Comparison of ENCODE assay signal across 8 mouse cellular contexts in the genomic region with DNA sequence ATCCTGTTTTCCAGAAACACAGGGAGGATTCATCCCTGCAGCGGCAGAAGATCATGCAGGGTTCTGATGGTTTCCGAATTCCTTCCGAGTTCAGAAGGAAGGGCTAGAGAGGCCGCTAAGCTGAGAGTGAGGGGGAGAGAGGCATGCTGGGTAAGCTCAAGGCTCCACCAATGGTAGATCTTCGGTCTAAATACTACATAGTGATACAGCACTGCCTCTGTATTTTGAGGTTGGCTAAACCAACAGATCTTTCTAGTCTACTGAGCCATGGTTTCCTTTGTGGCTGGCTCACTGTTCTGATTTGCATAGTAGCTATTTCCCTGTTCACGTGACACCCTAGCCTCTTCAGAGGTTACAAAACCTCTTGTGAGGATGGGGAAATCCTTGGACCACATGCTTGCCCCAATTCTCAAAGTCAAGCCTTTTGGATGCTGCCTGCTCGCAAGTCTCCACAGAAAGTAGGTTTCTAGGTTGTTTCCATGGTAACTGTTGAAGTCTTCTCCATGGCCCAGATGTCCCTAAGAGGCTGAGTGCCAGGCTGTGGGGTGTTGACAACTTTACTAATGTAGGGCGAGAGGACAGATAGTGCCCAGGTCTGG. TPM values are rescaled to one million over a fixed set of nuclear protein-coding genes. Genes with fewer than 3 reads are reported as not detected.
DNase-seq lines count a peak whose midpoint lies in the region; ATAC-seq lines count a peak whose summit lies in the region.

No protein-coding gene starts in this region.

- DNase-seq in right cerebral cortex, adult 18-20 months: peak; percentile 75
- DNase-seq in right cerebral cortex, postnatal 14 days: no peak
- peak; percentile 36 to 39 for DNase-seq in cerebellum, postnatal 36 days
- DNase-seq in left cerebral cortex, postnatal 14 days (ENCODE audit: low spot score in 2 of 2): peak; percentile 55 to 89
- peak; percentile 5 for DNase-seq in thymus, postnatal 25 days
- no peak for DNase-seq in heart, postnatal 10 days
- DNase-seq in kidney, postnatal 10 days: no peak

- no peak for ATAC-seq in erythroblast, adult 5-6 weeks (replicated peaks; ENCODE audit: low FRiP score, poor library complexity, severe bottlenecking)

- intact Hi-C loops in left cerebral cortex, postnatal 14 days (cut with DNase I): loop anchor here (5.0 kb wide), 1 partner anchor 58 kb away; no protein-coding TSS in a partner anchor
- intact Hi-C loops in heart, postnatal 10 days (cut with DNase I): no loop called here

RNA-seq across cellular contexts. Expression of a gene that starts 4.8 kb away (rescaled TPM):
- under 1 TPM; 0.22 to 0.34 TPM for total RNA-seq in left cerebral cortex, postnatal 14 days (2021)
- total RNA-seq in heart, postnatal 10 days (2021): not detected
- not detected in 2 replicates for total RNA-seq in erythroblast, adult 5-6 weeks (2015; ENCODE audit: low replicate concordance)
- not detected in 2 replicates for total RNA-seq in erythroblast, adult 5-6 weeks (2017; ENCODE audit: low replicate concordance)

RNA-seq across cellular contexts. Expression of a gene that starts 19.0 kb away (rescaled TPM):
- not detected for total RNA-seq in left cerebral cortex, postnatal 14 days (2021)
- total RNA-seq in heart, postnatal 10 days (2021): not detected
- not detected in 2 replicates for total RNA-seq in erythroblast, adult 5-6 weeks (2015; ENCODE audit: low replicate concordance)
- not detected in 2 replicates for total RNA-seq in erythroblast, adult 5-6 weeks (2017; ENCODE audit: low replicate concordance)

RNA-seq across cellular contexts. Expression of a gene that starts 19.2 kb away (rescaled TPM):
- total RNA-seq in left cerebral cortex, postnatal 14 days (2021): 10 to 100 TPM; 12.2 to 13.8 TPM
- total RNA-seq in heart, postnatal 10 days (2021): 1 to 10 TPM; 6.8 to 9.7 TPM
- total RNA-seq in erythroblast, adult 5-6 weeks (2015; ENCODE audit: low replicate concordance): not detected in 2 replicates
- not detected in 2 replicates for total RNA-seq in erythroblast, adult 5-6 weeks (2017; ENCODE audit: low replicate concordance)

RNA-seq across cellular contexts. Expression of a gene that starts 32.2 kb away (rescaled TPM):
- under 1 TPM; 0.13 to 0.17 TPM for total RNA-seq in left cerebral cortex, postnatal 14 days (2021)
- not detected for total RNA-seq in heart, postnatal 10 days (2021)
- not detected in 2 replicates for total RNA-seq in erythroblast, adult 5-6 weeks (2015; ENCODE audit: low replicate concordance)
- not detected in 2 replicates for total RNA-seq in erythroblast, adult 5-6 weeks (2017; ENCODE audit: low replicate concordance)

RNA-seq across cellular contexts. Expression of a gene that starts 47.2 kb away (rescaled TPM):
- not detected for total RNA-seq in left cerebral cortex, postnatal 14 days (2021)
- not detected for total RNA-seq in heart, postnatal 10 days (2021)
- total RNA-seq in erythroblast, adult 5-6 weeks (2015; ENCODE audit: low replicate concordance): not detected in 2 replicates
- not detected in 2 replicates for total RNA-seq in erythroblast, adult 5-6 weeks (2017; ENCODE audit: low replicate concordance)

Comparison
In these comparisons a context has a peak if more than half of its experiments do, and no peak if none do; other contexts are left out.
1. DNase-seq: peak in right cerebral cortex, adult 18-20 months (single experiment), cerebellum, postnatal 36 days (2 of 2), left cerebral cortex, postnatal 14 days (2 of 2) and thymus, postnatal 25 days (single experiment); none in right cerebral cortex, postnatal 14 days (single experiment), heart, postnatal 10 days (0 of 2) and kidney, postnatal 10 days (single experiment).
2. RNA of a gene that starts 19.2 kb away (total RNA-seq): 12.2 to 13.8 TPM in left cerebral cortex, postnatal 14 days and 6.8 to 9.7 TPM in heart, postnatal 10 days; not detected in erythroblast, adult 5-6 weeks; every median in the first group is over 4 times any median in the second.